Mouse (Mus musculus) CH12F3 (cell line): ENCODE results near the gene Scn3b.

ENCODE experiments used
- in situ Hi-C: fragments of 300-500 bp; cut with MboI; formaldehyde crosslinking; loops from 2 replicates; pipeline ENCODE4 v1.14.3; 2020; ENCODE audit warnings: low sequenced_read_pairs

The Scn3b gene

DNA sequence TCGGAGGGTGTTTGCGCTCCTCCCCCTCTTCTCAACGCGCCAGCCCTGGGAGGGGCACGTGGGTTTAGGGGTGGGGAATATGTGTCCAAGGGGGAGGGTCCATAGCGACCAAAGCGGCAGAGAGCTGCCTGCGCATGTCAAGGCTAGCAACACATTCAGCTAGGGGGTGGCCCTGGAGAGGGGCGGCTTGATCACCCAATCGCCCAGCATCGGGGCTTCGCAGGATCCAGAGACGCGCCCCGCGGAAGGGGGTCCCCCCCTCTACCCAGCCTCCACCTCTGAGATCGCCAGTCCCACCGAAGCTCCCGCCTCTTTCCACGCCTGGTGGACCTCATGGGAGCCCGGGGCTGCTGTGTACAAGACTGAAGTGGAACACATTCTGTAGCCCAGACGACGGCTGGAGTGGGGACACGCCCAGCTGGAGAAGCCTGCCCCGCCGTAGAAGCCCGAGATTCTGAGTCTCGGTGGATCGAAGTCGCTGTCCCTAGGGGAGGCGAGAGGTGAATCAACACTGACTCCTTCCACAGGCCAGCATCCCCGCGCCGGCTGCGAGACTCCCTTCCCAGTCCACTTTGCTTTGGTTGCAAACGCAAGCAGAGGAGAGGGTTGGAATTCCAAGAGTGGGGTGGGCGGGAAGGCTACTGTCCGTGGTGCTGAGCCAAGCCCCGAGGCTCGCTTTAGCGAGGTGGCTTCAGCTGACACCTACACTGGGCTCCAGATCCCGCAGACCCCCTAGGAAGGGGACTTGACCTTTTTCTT, at the start of gene Scn3b:
Scn3b (plus strand) TSS at position 115 of the 759 bp plus-strand sequence.
- in situ Hi-C loops: no loop called here

- in situ Hi-C loops: loop anchor here (5.0 kb wide), 1 partner anchor 98 kb away; no protein-coding TSS in a partner anchor
These were observed 44.7 kb upstream of the Scn3b start for GRCm38 (mm10) chr9:40224289-40224688.

DNA sequence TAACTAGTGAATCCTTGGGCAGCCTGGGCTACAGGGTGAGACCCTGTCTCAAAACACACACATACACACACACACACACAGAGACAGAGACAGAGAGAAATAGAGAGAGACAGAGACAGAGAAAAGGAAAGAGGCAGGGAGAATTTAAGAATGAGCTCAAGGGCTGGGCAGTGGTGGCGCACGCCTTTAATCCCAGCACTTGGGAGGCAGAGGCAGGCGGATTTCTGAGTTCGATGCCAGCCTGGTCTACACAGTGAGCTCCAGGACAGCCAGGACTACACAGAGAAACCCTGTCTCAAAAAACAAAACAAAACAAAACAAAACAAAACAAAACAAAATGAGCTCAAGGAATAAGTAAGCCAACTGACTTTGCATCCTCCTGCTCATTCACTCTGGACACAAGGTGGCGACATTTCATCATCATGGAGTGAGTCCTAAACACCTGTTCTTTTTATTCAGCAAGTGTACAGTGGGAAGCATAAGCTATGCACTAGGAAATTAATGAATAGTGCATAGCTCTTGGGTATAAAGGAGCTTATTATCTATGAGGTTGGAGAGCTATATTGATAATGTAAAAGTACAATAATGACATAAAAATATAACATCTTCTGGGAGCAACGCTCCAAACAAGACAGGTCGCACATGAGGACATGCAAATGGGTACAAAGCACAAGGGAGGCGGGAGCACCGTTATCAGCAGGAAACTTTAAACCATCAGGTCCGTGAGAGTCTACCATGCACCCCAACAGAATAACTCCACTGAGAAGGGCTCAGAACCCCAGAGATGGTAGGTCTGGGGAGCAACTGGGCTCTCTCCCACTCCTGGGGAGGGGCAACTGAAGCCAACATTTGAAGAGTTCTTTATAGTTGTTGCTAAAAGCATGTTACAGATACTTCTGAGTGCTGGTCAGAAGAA, 40.9 kb upstream of the Scn3b start:
- in situ Hi-C loops: no loop called here

DNA sequence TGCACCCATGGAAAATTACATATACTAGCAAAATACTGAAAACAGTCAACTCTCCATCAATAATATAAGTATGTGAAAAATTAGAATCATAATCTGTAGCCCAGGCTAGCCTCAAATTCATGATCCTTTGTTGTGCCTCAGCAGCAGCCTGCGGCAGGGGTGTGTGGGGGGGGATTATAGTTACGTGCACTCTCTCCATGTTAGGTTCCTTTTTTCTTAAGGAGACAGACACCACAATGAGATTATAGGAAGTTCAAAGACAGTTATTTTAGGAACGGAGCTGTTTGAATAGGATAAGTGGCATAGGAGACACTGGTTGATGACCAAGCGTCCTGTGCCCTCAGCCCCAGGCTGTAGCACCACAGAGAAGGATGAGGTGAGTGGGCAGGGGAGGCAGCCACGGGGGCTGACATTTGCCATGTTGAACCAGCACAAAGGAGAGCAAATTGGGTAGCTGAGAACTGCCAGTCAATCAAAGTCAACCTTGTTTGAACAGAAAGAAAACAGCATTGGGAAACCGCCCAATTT, 40.1 kb upstream of the Scn3b start:
- in situ Hi-C loops: no loop called here

DNA sequence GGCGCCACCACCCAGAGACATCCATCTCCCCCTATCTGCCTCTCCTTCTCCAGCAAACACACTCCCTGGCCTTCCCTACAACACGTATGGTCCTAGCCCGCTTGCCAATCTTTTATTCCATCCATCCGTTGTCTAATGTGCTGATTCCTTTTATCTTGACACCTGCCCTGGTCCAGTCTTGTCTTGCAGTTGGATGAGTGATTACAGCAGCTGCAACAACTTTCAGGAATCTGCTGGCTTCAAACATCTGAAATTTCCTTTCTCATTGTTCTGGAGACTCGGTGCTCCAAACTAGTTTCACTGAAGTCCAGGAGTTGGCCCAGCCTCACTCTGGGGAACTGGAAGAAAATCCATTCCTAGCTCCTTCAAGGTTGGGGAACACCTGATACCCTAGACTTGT, 39.5 kb upstream of the Scn3b start:
- in situ Hi-C loops: no loop called here

GRCm38 (mm10) chr9:40231019-40231418, 38.0 kb upstream of the Scn3b start:
- in situ Hi-C loops: no loop called here

DNA sequence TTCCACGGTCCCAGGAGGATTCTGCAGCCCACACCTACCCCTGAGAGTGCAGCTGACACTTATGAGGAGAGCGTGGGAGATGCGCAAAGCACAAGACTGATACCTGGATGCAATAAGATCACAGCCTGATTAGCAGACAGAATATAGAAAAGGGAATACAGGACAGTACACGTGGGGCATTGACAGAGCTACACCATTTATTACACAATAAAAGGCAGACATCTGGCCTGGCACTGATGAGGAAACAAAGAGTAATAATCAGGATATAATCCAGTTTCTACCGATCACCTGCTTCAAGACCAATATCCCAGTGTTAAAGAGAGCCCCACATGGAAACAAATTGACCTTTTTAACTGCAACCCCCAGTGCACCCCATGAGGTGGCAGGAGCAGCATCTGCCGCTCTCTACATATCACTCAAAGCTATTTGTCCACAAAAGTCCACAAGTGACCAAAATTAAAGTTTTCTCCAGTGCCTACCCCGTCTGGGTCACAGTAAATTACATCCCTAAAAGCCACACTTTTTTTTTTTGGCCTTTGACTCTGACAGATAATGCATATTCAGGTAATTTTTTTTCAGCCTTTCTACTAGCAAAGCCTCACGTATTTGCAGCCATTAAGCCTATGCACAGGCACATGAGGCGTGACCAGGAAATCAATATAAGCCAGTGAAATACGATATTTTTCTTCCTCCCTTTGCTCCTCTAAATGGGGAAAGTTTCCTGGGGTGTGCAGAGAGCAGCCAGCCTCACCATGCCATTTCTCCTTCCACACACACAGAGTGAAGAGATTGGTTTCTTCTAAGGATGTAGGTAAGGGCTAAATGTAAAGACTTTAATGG, 34.6 kb upstream of the Scn3b start:
- in situ Hi-C loops: no loop called here

- in situ Hi-C loops: no loop called here
These were observed 33.8 kb upstream of the Scn3b start for GRCm38 (mm10) chr9:40235220-40235619.

- in situ Hi-C loops: no loop called here
These were observed 29.3 kb upstream of the Scn3b start for GRCm38 (mm10) chr9:40239749-40240148.

- in situ Hi-C loops: no loop called here
These were observed 28.7 kb upstream of the Scn3b start for GRCm38 (mm10) chr9:40240311-40240710.

DNA sequence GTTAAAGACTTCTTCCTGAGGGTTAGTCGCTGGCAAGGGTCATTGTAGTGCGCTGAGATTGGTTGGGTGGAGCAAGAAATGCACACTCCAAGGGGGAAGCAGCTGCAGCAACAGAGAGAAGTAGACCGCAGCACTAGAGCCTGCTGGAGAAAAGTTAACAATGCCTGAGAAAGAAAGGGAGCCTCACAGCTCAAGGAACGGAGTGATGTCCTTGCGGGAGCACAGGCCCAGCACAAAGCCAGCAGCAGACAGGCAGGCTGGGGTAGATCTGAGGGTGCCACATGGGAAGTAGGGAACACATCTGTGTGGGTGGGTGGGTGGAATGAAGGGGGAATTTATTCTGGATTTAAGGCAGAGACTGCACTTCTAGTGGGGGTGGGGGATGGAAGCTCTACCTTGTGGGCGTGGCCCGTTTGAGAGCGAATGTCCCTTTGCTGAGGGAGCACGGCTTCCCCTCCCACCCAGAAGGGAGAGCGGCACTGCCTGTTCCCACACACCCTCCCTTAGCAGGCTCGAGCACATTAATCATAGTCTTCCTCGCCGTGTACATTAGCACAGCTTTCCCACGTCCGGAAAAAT, 27.7 kb upstream of the Scn3b start:
- in situ Hi-C loops: no loop called here

DNA sequence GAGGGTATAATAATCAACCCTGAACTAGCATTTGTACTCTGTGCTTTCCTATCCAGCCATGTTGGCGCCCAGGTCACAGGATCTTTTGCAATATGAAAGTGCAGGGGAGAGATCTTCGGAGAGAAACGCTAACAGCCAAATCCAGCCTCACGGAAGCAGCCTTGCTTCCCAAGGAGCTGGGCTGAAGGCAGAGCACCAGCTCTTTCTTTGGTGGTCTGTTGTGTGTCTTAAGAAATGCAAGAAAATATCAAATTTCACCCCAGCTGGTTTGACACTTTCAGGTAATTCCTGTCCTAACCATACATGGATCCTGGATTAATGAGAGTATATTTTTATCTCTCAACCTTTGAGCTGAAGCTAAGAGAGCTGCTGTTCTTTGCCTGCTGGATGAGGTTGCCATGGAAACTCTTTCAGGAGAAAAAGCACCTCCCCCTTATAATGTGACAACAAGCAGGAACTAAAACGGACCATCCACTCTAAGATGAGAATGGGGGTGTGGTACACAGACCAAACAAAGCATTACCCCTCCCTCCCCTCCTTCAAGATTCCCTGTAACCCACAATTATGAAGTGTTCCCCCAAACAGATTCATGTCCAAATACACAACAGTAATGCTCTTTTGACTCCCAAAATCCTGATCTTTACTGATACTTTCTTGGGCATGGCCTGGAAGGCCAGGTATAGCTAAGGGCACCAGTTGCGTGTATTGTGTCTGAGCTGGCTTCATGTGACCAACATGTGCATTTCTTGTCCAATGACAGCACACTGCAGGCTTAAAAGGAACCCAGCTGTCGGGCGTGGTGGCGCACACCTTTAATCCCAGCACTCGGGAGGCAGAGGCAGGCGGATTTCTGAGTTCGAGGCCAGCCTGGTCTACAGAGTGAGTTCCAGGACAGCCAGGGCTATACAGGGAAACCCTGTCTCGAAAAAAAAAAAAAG, 26.8 kb upstream of the Scn3b start:
- in situ Hi-C loops: no loop called here

GRCm38 (mm10) chr9:40245466-40245865, 23.6 kb upstream of the Scn3b start:
- in situ Hi-C loops: no loop called here

- in situ Hi-C loops: no loop called here
These were observed 22.9 kb upstream of the Scn3b start for GRCm38 (mm10) chr9:40245974-40246665.

DNA sequence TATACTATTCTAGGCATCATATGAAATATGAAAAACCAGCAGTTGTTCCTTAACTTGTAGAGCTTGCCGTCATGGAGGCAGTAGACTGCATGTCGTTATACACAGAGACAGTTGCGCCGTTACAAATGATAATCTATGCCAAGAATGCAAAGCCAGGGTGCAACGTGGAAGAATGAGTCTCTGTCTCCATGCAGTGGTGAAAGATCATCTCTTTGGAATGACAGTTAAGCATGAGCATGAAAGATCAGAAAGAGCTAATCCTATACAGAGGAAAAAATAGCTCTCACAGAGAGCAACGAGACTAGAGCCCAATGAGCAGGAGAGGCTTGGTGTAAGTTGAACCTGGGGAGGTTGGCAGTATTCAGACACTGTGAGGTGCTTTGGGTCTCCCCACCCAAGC, 22.3 kb upstream of the Scn3b start:
- in situ Hi-C loops: no loop called here

- in situ Hi-C loops: no loop called here
These were observed 19.9 kb upstream of the Scn3b start for GRCm38 (mm10) chr9:40249106-40249505.

GRCm38 (mm10) chr9:40252459-40252858, 16.6 kb upstream of the Scn3b start:
- in situ Hi-C loops: no loop called here

DNA sequence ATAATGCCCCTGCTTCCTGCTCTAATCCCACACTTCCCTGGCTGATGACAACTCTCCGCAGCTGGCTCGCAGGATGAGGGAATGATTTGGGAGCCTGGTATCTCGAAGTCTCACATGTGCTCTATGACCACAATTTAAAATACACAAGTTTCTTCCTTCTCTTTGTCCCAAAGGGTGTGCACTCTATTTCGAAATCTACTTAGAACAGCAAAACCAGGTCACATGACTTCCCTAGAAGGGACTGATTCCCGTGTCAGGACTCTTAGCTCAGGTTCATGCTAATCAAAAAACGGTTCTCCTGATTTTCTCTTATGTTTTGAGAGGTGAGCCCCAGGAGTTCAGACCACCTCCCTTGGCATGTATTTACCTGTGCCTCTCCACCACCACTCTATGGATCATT, 5.1 kb upstream of the Scn3b start:
- in situ Hi-C loops: no loop called here
